Mouse (Mus musculus) ES-E14 (cell line): ENCODE results near the gene Ptpa.

ENCODE experiments used
- CHD2 ChIP-seq: IDR thresholded peaks from 2 replicates; pipeline ENCODE4 v1.6.1; 2014; ENCODE audit warnings: mild to moderate bottlenecking, low read depth, low read length, inconsistent platforms
- HCFC1 ChIP-seq: IDR thresholded peaks from 2 replicates; pipeline ENCODE4 v1.6.1; 2012; ENCODE audit warnings: low read length, inconsistent platforms, borderline replicate concordance; ENCODE audit not compliant: insufficient read depth
- MAFK ChIP-seq: IDR thresholded peaks from 2 replicates; pipeline ENCODE4 v1.6.1; 2014; ENCODE audit warnings: mild to moderate bottlenecking, low read depth, low read length, inconsistent platforms; ENCODE audit not compliant: insufficient read depth
- ZC3H11A ChIP-seq: IDR thresholded peaks from 2 replicates; pipeline ENCODE4 v1.6.1; 2012; ENCODE audit warnings: low read depth, mild to moderate bottlenecking, inconsistent platforms, low read length, borderline replicate concordance
- ZNF384 ChIP-seq: IDR thresholded peaks from 2 replicates; pipeline ENCODE4 v1.6.1; 2012; ENCODE audit warnings: low read depth, low read length, inconsistent platforms

GRCm38 (mm10) chr2:30403870-30404269 lies 12.0 kb upstream of the Ptpa start:
- TF ChIP-seq ZNF384 (no peak), ZC3H11A (no peak), HCFC1 (no peak), CHD2 (no peak), MAFK (no peak)
